In genomic region chr8:110667590-110668177, GRCm38 (mm10) we compare ENCODE assay signal across 1 mouse cellular context. TPM values are rescaled to one million over a fixed set of nuclear protein-coding genes. Genes with fewer than 3 reads are reported as not detected.
"Had no signal": no experiment of that assay in that cellular context is flagged by ENCODE, and none has a peak within 500 bp of the region (broad histone marks: within the 10 kb centered on the region; RNA-seq: fewer than 3 reads in every experiment).

No protein-coding gene starts in this region.

RNA-seq across cellular contexts. Expression of gene Mtss1l, which starts 53.6 kb away (rescaled TPM):
- total RNA-seq: granulocyte monocyte progenitor cell, adult 5-6 weeks had no signal
